Mouse (Mus musculus) embryonic facial prominence, embryonic 14.5 days (tissue): ENCODE measurements at regions not wholly inside any gene's neighbourhood (a gene's known extent, or its start where the extent isn't known, plus 50 kb on each side); places are given as distances from the start of the nearest gene placed in this dataset.

ENCODE experiments used
- ATAC-seq: fragments of 200-750 bp; cut with Nextera tagmentation; 2 replicates; pipeline ENCODE4 v1.8.0; 2017; ENCODE audit warnings: low read depth, moderate number of reproducible peaks, moderate TSS enrichment
- DNase-seq: peaks from one replicate; pipeline ENCODE4 v3.0.0-alpha.2; 2015; ENCODE audit warnings: low spot score
- H3K27ac ChIP-seq: fragments of 300-500 bp; sonication (generic); replicated peaks from 2 replicates; pipeline ENCODE4 v1.5.1; 2014; ENCODE audit warnings: low read depth, mild to moderate bottlenecking, low read length, moderate library complexity
- H3K27me3 ChIP-seq: fragments of 300-500 bp; sonication (generic); replicated peaks from 2 replicates; pipeline ENCODE4 v1.6.1; 2014; ENCODE audit warnings: low read length; ENCODE audit not compliant: control insufficient read depth, insufficient read depth
- H3K36me3 ChIP-seq: fragments of 300-500 bp; sonication (generic); 2 replicates; pipeline ENCODE4 v1.6.1; 2014; ENCODE audit warnings: low read length, mixed read lengths; ENCODE audit not compliant: control insufficient read depth, insufficient read depth
- H3K4me1 ChIP-seq: fragments of 300-500 bp; sonication (generic); 2 replicates; pipeline ENCODE4 v1.6.1; 2014; ENCODE audit warnings: antibody characterized with exemption, low read length; ENCODE audit not compliant: control insufficient read depth, insufficient read depth
- H3K4me2 ChIP-seq: fragments of 300-500 bp; sonication (generic); 2 replicates; pipeline ENCODE4 v1.6.1; 2014; ENCODE audit warnings: low read depth, mild to moderate bottlenecking, low read length, moderate library complexity, mixed read lengths
- H3K4me3 ChIP-seq: fragments of 300-500 bp; sonication (generic); 2 replicates; pipeline ENCODE4 v1.5.1; 2014; ENCODE audit warnings: low read depth, mild to moderate bottlenecking, low read length
- H3K9ac ChIP-seq: fragments of 300-500 bp; sonication (generic); 2 replicates; pipeline ENCODE4 v1.6.1; 2014; ENCODE audit warnings: low read depth, mild to moderate bottlenecking, low read length, moderate library complexity, mixed read lengths
- H3K9me3 ChIP-seq: fragments of 300-500 bp; sonication (generic); 2 replicates; pipeline ENCODE4 v1.6.1; 2016; ENCODE audit warnings: low read length; ENCODE audit not compliant: control insufficient read depth
- WGBS: fragments of 180-500 bp; shearing (Covaris S2); extraction: QIAGEN DNeasy Blood & Tissue Kit; methylation state at CpG from one replicate; pipeline ENCODE4 v1.1.7; 2014; 5-methylcytosine and 5-hydroxymethylcytosine counted together

DNA sequence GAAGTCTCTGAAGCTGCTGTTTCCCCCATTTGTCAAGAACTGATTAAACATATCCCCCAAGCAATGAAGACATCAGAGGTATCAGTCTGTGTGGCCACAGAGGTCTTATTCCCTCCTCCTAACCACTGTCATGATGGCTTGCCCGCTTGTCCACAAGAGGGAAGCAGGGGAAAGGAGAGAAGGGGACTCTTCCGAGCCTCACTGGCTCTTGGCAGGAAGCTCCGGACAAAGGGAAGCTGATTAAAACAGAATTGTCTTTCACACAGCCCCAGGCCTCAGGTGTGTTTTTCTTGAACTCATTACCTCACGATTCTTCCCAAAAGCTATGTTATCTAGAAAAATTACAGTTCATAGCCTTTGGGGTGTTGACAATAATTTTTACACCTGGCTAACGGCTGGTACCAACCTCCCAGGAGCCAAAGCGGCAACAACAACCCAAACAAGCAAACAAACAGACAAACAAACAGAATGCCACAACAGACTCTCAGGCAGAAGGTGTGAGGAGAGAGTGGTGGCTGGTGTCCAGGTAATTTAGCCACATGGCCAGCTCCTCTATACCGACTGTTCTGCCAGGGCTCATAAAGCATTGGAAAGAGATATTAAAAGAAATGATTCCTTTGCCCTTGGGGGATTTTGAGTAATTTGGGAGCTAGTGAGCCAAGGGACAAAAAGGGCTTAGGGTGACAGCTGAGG is 68.9 kb upstream of the Tmem178 start:
- Histone ChIP-seq H3K4me2 (no peak overlapping the region), H3K36me3 (no peaks in the 10 kb centered on the region), H3K4me1 (no peaks in the 10 kb centered on the region), H3K27me3 (no peaks in the 10 kb centered on the region), H3K9me3 (no peaks in the 10 kb centered on the region), H3K9ac (no peak overlapping the region), H3K27ac (no peak overlapping the region), H3K4me3 (no peak overlapping the region)
- 39% methylated on average over 7 of the region's 7 CpGs for WGBS
- peak; percentile 33 for DNase-seq
- ATAC-seq, result no peak

DNA sequence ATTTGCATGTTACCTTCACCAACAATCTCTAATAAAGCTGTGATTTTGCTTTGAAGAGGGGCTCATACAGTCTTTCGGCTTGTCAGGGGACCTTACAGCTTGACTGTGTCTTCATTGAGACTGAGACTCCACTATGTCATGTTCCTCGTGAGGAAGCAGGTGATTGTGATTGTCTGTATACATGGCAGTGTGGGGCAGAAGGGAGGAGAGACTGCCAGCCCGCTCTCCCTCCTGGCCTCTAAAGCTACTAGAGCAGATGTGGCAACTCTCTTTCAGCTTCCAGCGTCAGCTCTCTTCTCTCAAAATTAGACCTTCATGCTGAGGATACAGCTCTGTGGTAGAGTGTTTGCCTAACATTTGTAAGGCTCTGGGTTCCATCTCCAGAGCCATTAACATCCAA is 73.5 kb upstream of the Tmem178 start:
- Histone ChIP-seq H3K9ac (no peak overlapping the region), H3K27me3 (no peaks in the 10 kb centered on the region), H3K36me3 (no peaks in the 10 kb centered on the region), H3K4me1 (no peaks in the 10 kb centered on the region), H3K4me3 (no peak overlapping the region), H3K9me3 (no peaks in the 10 kb centered on the region), H3K27ac (no peak overlapping the region), H3K4me2 (no peak overlapping the region)
- WGBS, result 67% methylated on average over 4 of the region's 4 CpGs
- DNase-seq, result no peak
- ATAC-seq, result no peak

DNA sequence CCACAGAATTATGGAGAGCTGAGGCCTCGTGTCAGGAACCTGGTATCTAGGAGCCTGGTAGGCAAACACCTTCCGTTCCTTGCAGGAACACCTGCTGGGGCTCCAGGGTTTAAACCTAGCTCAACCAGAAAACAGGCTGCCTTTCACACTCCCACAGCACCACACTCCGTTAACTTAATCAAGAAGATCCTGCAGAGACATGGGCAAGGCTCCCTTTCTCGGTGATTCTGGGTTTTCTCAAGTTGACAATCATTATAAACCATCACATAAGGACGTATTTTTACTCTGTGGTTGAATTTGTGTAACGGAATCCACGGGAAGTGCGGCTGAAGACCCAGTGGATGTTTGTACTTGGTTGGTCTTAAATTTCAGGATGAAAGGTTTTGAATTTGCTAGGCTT is 82.1 kb upstream of the Tmem178 start:
- Histone ChIP-seq H3K27ac (no peak overlapping the region), H3K4me2 (no peak overlapping the region), H3K4me3 (no peak overlapping the region), H3K4me1 (no peaks in the 10 kb centered on the region), H3K9me3 (no peaks in the 10 kb centered on the region), H3K9ac (no peak overlapping the region), H3K36me3 (no peaks in the 10 kb centered on the region), H3K27me3 (no peaks in the 10 kb centered on the region)
- ATAC-seq, result no peak
- 54% methylated on average over 8 of the region's 8 CpGs for WGBS
- peak; percentile 50 for DNase-seq

- Histone ChIP-seq H3K36me3 (no peaks in the 10 kb centered on the region), H3K9me3 (no peaks in the 10 kb centered on the region), H3K27me3 (no peaks in the 10 kb centered on the region), H3K4me2 (no peak overlapping the region), H3K4me1 (no peaks in the 10 kb centered on the region), H3K9ac (no peak overlapping the region), H3K27ac (no peak overlapping the region), H3K4me3 (no peak overlapping the region)
- DNase-seq, result peak; percentile 54
- WGBS, result 77% methylated on average over 23 of the region's 23 CpGs
- ATAC-seq, result peak; percentile 67
Measured at GRCm38 (mm10) chr17:80846996-80847810, 97.2 kb upstream of the Tmem178 start.

DNA sequence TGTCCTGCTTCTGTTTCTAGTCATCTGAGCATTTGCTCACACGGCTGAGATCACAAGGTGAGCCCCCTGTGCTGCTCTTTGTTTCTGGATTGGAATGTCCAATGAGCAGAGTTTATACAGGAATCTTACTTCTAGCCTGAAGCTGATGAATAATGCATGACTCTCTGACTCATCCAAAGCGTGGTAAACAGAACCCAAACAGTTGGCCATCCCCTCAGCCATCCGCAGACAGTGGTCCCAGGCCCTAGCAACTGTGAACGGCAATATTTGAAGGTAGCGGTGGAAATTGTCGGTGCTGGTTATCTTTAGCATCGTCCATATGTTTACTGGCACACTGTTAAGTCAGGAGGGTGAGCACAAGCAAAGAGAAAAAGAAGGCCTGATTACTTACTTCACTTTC is 99.1 kb upstream of the Tmem178 start:
- DNase-seq, result no peak
- no peaks in the 10 kb centered on the region for H3K4me1 ChIP-seq
- H3K27ac ChIP-seq, result no peak overlapping the region
- no peak overlapping the region for H3K4me2 ChIP-seq
- H3K9me3 ChIP-seq, result no peaks in the 10 kb centered on the region
- WGBS, result 73% methylated on average over 7 of the region's 7 CpGs
- no peak overlapping the region for H3K9ac ChIP-seq
- H3K4me3 ChIP-seq, result no peak overlapping the region
- no peaks in the 10 kb centered on the region for H3K27me3 ChIP-seq
- no peak for ATAC-seq
- H3K36me3 ChIP-seq, result no peaks in the 10 kb centered on the region

DNA sequence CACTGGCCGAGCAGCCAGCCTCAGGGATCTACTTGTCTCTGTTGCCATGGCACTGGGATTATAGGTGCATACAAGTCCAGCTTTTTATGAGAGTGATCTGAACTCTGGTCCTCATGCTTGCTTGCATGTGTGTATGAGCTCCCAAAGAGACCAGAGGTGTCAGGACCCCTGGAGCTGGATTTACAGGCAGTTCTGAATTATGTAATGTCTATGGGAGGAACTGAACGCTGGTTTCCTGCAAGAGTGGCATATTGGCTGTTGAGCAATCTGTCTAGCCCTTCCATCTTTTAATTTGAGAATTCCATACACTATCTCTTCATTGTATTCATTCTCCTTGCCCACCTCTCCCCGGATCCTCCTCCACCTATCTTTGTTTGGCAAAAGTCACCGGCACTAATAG is 102.5 kb upstream of the Tmem178 start:
- DNase-seq, result no peak
- Histone ChIP-seq H3K36me3 (no peaks in the 10 kb centered on the region), H3K9ac (no peak overlapping the region), H3K4me3 (no peak overlapping the region), H3K9me3 (no peaks in the 10 kb centered on the region), H3K27me3 (no peaks in the 10 kb centered on the region), H3K4me2 (no peak overlapping the region), H3K4me1 (no peaks in the 10 kb centered on the region), H3K27ac (no peak overlapping the region)
- no peak for ATAC-seq
- WGBS, result 88% methylated on average over 4 of the region's 4 CpGs

GRCm38 (mm10) chr17:80840896-80841295 is 103.5 kb upstream of the Tmem178 start:
- Histone ChIP-seq H3K9ac (no peak overlapping the region), H3K4me2 (no peak overlapping the region), H3K4me1 (no peaks in the 10 kb centered on the region), H3K4me3 (no peak overlapping the region), H3K9me3 (no peaks in the 10 kb centered on the region), H3K27ac (no peak overlapping the region), H3K27me3 (no peaks in the 10 kb centered on the region), H3K36me3 (no peaks in the 10 kb centered on the region)
- no peak for DNase-seq
- no peak for ATAC-seq
- 73% methylated on average over 6 of the region's 6 CpGs for WGBS

DNA sequence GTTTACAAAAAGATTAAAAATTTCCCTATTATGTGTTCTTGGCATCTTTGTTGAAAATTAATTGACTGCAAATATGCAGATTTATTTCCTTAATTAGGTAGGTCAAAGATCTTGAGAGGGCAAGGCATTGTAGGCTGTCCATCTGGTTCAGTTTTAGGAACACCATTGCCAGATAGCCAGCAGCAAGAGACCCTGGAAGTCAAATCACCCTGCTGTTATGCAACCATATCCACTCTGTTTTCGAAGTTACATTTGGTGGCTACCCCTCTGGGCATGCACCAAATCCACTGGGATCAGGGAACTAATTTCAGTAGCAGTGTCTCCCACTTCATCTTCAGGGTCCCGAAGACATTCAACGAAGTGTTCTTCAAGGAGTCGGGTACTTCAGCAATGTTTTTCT is 104.0 kb upstream of the Tmem178 start:
- Histone ChIP-seq H3K4me1 (no peaks in the 10 kb centered on the region), H3K27me3 (no peaks in the 10 kb centered on the region), H3K4me2 (no peak overlapping the region), H3K36me3 (no peaks in the 10 kb centered on the region), H3K9ac (no peak overlapping the region), H3K4me3 (no peak overlapping the region), H3K9me3 (no peaks in the 10 kb centered on the region), H3K27ac (no peak overlapping the region)
- WGBS, result 75% methylated on average over 4 of the region's 4 CpGs
- DNase-seq, result no peak
- ATAC-seq, result no peak

DNA sequence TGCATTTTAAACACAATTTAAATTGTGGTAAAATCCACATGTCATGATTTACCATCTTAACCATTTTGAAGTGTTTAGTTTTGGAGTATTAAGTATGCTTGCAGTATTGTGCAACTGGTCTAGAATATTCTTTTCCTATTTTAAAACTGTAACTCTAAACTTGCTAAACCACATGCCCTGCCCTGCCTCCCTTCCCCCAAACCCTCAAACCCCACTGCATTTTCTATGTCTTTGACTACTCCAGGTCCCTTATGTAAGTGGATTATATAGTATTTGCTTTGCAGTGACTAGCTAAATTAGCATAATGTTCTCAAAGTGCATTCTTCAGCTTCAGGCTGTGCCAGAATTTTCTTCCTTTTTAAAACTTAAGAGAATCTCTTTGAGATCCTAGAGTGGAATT is 106.4 kb upstream of the Map4k3 start:
- Histone ChIP-seq H3K9ac (no peak overlapping the region), H3K9me3 (no peaks in the 10 kb centered on the region), H3K27ac (no peak overlapping the region), H3K4me3 (no peak overlapping the region), H3K27me3 (no peaks in the 10 kb centered on the region), H3K4me2 (no peak overlapping the region), H3K36me3 (no peaks in the 10 kb centered on the region), H3K4me1 (peaks cover 10% of the 10 kb centered on the region; the same call in 1 of the 2 replicates)
- ATAC-seq, result peak; percentile 82
- DNase-seq, result peak; percentile 60
